Mouse (Mus musculus): ENCODE results near the gene Traf3ip1. TPM values are rescaled to one million over a fixed set of nuclear protein-coding genes. Genes with fewer than 3 reads are reported as not detected.

Traf3ip1 gene
- total RNA-seq, 2 experiments from 2014 or later, result 15.5 to 15.8 TPM

DNA sequence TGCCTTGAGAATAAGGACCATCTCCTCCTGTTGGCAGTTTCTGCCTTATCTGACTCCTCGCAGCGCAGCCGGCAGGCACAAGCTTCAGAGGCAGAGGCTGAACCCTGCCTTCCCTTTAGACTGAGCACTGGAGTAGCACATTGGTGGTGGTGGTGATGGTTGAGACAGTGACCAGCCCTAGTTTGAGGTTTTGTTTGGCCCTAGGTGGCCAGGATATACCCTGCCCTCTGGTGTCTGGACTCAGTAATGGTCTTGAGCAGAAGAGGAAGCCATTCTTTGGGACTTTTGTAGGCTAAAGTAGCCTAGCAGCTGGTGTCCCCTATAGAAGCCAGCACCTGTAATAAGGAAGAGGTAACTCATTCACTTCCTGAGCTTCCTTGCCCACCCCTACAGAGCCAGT is 69.6 kb downstream of the Traf3ip1 start:
- no peak for DNase-seq (ENCODE audit: low spot score in 2 of 2)
- intact Hi-C loops (cut with DNase I), result no loop called here

DNA sequence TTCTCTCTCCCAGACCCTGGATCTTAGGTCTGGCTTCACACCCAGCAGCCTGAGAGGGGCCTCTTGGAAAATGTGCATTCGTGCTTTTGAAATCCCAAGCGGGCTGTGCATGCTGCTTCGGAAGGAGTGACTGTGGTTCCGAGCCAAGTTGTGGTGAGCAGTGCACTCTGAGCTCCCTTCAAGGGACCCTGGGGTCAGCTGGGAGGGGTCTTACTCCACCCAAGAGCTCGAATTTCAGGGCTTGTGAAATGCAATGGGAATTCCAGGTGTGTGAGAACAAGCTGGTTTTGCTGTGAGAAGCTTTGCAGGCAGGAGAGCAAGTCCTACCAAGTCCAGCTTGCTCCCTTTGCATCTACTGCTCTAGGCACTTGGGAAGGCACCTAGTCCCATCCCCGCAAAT is 70.2 kb downstream of the Traf3ip1 start:
- no peak for DNase-seq (ENCODE audit: low spot score in 2 of 2)
- intact Hi-C loops (cut with DNase I), result no loop called here

DNA sequence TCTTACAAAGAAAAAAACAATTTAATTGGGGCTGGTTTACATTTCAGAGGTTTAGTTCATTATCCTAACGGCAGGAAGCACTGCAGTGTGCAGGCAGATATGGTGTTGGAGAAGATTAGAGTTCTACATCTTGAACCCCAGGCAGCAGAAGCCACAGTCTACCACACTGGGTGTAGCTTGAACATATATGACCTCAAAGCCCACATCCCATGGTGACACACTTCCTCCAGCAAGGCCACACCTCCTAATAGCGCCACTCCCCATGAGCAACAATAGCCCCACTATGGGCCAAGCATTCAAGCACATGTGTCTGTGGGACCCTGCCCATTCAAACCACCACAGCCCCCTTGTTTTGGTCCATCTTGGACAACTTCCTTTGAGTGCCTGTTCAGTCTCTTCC is 72.8 kb downstream of the Traf3ip1 start:
- no peak for DNase-seq (ENCODE audit: low spot score in 2 of 2)
- intact Hi-C loops (cut with DNase I), result no loop called here

DNA sequence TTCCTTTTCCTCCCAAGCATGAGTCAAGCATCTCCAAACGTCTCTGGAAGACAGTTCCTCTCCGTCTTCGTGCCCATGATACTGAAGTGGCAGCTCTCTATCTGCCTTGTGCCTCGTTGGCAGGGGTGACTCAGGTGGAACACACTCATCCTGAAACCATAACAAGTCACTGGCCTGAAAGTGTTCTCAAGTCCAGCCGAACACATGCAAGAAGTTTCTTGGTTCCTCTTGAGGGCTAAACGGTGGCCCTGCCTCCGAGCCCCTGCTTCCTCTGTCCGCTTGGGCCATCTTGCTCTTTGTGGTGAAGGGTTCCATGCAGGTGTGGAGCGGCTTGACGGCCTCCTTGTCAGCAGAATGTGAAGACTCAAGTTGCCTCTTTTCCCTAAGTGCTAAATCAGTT is 78.0 kb downstream of the Traf3ip1 start:
- intact Hi-C loops (cut with DNase I), result loop anchor here (10.0 kb wide), 1 partner anchor 302 kb away; no protein-coding TSS in a partner anchor
- no peak for DNase-seq (ENCODE audit: low spot score in 2 of 2)

DNA sequence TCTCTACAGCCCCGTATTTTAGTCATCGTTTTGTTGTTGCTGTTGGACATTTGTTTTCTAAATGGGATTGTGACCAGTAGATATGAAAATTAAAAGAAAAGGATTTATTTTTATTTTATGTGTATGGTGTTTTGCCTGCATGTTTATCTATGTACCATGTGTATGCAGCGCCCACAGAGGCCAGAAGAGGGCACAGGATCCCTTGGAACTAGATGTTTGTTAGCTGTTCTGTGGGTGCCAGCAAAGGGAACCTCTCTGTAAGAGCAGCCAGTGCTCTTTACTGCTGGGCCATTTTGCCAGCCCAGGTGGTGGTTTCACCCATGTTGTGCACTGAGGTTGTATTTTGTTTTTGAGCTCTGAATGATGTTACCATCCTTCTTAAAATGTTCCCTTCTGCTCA is 79.8 kb downstream of the Traf3ip1 start:
- intact Hi-C loops (cut with DNase I), result loop anchor here (1.0 to 10.0 kb wide), 2 partner anchors 181 to 301 kb away; no protein-coding TSS in a partner anchor
- peak; percentile 46 to 71 for DNase-seq (ENCODE audit: low spot score in 2 of 2)

DNA sequence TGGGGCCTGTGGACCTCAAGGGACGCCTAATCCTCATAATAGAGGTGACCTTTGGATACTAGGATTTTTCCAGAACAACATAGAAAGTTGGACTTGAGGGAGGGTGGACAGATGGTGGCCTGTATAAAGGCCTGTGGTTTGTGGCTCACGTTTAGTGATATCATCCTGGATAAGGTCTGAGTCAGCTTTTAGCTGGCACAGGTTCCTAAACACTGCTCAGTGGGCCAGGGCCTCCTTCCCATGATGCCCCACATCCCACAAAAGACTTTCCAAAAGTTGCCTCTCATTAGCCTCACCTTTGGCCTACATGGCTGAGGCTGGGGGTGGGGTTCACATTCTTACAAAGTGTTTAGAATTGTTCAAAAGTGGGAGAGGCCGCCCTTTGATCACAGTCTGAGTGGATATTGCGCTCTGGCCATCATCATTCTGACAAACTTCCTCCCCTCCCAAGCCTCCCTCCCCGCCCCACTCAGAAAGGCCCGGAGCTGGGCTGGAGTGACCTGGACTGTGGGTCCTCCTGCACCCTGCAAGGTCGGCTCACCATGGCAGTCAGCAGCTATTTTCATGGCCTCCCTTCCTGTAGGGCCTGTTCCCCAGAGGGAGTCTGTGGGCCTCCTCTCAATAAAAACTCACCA is 83.6 kb downstream of the Traf3ip1 start:
- intact Hi-C loops (cut with DNase I), result loop anchor here (10.0 kb wide), 1 partner anchor 297 kb away; no protein-coding TSS in a partner anchor
- no peak for DNase-seq (ENCODE audit: low spot score in 2 of 2)

Other genes starting within 250 kb of the Traf3ip1 start
- gene Ube2f, start 244.3 kb upstream of the Traf3ip1 start, total RNA-seq (2021), result 10 to 100 TPM; 54.9 TPM
- gene Scly, start 196.3 kb upstream of the Traf3ip1 start, total RNA-seq (2021), result 10 to 100 TPM; 15.0 to 16.0 TPM
- under 1 TPM; 0.14 to 0.27 TPM for gene Espnl, start 172.6 kb upstream of the Traf3ip1 start, total RNA-seq (2021)
- gene Klhl30, start 143.6 kb upstream of the Traf3ip1 start, total RNA-seq (2021), result under 1 TPM in 1 of 2 experiments, not detected in 1; 0.16 TPM
- gene Erfe, start 128.2 kb upstream of the Traf3ip1 start, total RNA-seq (2021), result under 1 TPM; 0.44 to 0.85 TPM
- gene Ilkap, start 95.8 kb upstream of the Traf3ip1 start, total RNA-seq (2021), result 10 to 100 TPM; 59.7 to 61.7 TPM
- gene Hes6, start 80.6 kb upstream of the Traf3ip1 start, total RNA-seq (2021), result 10 to 100 TPM; 12.4 to 13.1 TPM
- gene Per2, start 35.3 kb upstream of the Traf3ip1 start, total RNA-seq (2021), result 10 to 100 TPM; 25.3 to 30.0 TPM
- gene Asb1, start 45.9 kb downstream of the Traf3ip1 start, total RNA-seq (2021), result 10 to 100 TPM; 41.7 to 42.4 TPM